Mouse (Mus musculus) ES-E14 (cell line): ENCODE measurements at regions not wholly inside any gene's neighbourhood (a gene's known extent, or its start where the extent isn't known, plus 50 kb on each side); places are given as distances from the start of the nearest gene placed in this dataset.

Source experiments
- DNase-seq: peaks from one replicate; pipeline ENCODE4 v3.0.0-alpha.2; 2013; ENCODE audit warnings: low read depth, low spot score
- H3K27ac ChIP-seq: 2 replicates; pipeline ENCODE4 v1.5.1; 2012; ENCODE audit warnings: low read depth, mild to moderate bottlenecking, low read length, moderate library complexity, mixed read lengths; ENCODE audit not compliant: poor library complexity, insufficient read depth, severe bottlenecking
- H3K36me3 ChIP-seq: 2 replicates; pipeline ENCODE4 v1.6.1; 2012; ENCODE audit warnings: mild to moderate bottlenecking, low read length, moderate library complexity, mixed read lengths; ENCODE audit not compliant: control insufficient read depth, poor library complexity, insufficient read depth, severe bottlenecking
- H3K4me1 ChIP-seq, 2 experiments: fragments of 150-350 bp in 1 of 2; sonication (generic) in 1 of 2; 2 replicates each; pipeline ENCODE4 v1.6.1; 2012; ENCODE audit warnings: low read length in 2 of 2, mild to moderate bottlenecking in 1 of 2, mixed read lengths in 1 of 2; ENCODE audit not compliant: control insufficient read depth in 2 of 2, insufficient read depth in 2 of 2, poor library complexity in 1 of 2
- H3K4me3 ChIP-seq, 2 experiments: fragments of 150-350 bp in 1 of 2; sonication (generic) in 1 of 2; 2 replicates each; pipeline ENCODE4 v1.5.1; 2012; ENCODE audit warnings: low read length in 2 of 2, low read depth in 1 of 2, mild to moderate bottlenecking in 1 of 2, mixed read lengths in 1 of 2; ENCODE audit not compliant: insufficient read depth in 1 of 2, poor library complexity in 1 of 2, severe bottlenecking in 1 of 2
- H3K9ac ChIP-seq: 2 replicates; pipeline ENCODE4 v1.6.1; 2012; ENCODE audit warnings: low read depth, mild to moderate bottlenecking, low read length, mixed read lengths; ENCODE audit not compliant: poor library complexity, insufficient read depth, severe bottlenecking
- H3K9me3 ChIP-seq: fragments of 150-350 bp; sonication (generic); 2 replicates; pipeline ENCODE4 v1.6.1; 2012; ENCODE audit warnings: low read depth, mild to moderate bottlenecking, low read length; ENCODE audit not compliant: control insufficient read depth, insufficient read depth
- CHD2 ChIP-seq: IDR thresholded peaks from 2 replicates; pipeline ENCODE4 v1.6.1; 2014; ENCODE audit warnings: mild to moderate bottlenecking, low read depth, low read length, inconsistent platforms
- HCFC1 ChIP-seq: IDR thresholded peaks from 2 replicates; pipeline ENCODE4 v1.6.1; 2012; ENCODE audit warnings: low read length, inconsistent platforms, borderline replicate concordance; ENCODE audit not compliant: insufficient read depth
- MAFK ChIP-seq: IDR thresholded peaks from 2 replicates; pipeline ENCODE4 v1.6.1; 2014; ENCODE audit warnings: mild to moderate bottlenecking, low read depth, low read length, inconsistent platforms; ENCODE audit not compliant: insufficient read depth
- ZC3H11A ChIP-seq: IDR thresholded peaks from 2 replicates; pipeline ENCODE4 v1.6.1; 2012; ENCODE audit warnings: low read depth, mild to moderate bottlenecking, inconsistent platforms, low read length, borderline replicate concordance
- ZNF384 ChIP-seq: IDR thresholded peaks from 2 replicates; pipeline ENCODE4 v1.6.1; 2012; ENCODE audit warnings: low read depth, low read length, inconsistent platforms
- in situ Hi-C, 2 experiments: fragments of 600-800 bp; cut with MboI; formaldehyde crosslinking; loops; one replicate each; pipeline ENCODE4 v1.15.1; 2025; ENCODE audit warnings: low sequenced_read_pairs in 2 of 2, inconsistent platforms in 1 of 2; ENCODE audit not compliant: unreplicated experiment in 2 of 2

GRCm38 (mm10) chr3:60759046-60759445 lies 243.5 kb upstream of the P2ry1 start:
- no peak overlapping the region for H3K27ac ChIP-seq
- H3K4me3 ChIP-seq: no peak overlapping the region
- H3K4me1 ChIP-seq: no peaks in the 10 kb centered on the region
- DNase-seq: no peak
- TF ChIP-seq HCFC1: no peak
- no peak for TF ChIP-seq ZC3H11A
- TF ChIP-seq MAFK: no peak
- TF ChIP-seq CHD2: no peak
- no peak for TF ChIP-seq ZNF384
- H3K9ac ChIP-seq: no peak overlapping the region
- in situ Hi-C loops: no loop called here
- H3K9me3 ChIP-seq: no peaks in the 10 kb centered on the region
- no peaks in the 10 kb centered on the region for H3K36me3 ChIP-seq

- no peak overlapping the region for H3K9ac ChIP-seq
- in situ Hi-C loops: no loop called here
- H3K36me3 ChIP-seq: no peaks in the 10 kb centered on the region
- DNase-seq: peak; percentile 20
- H3K9me3 ChIP-seq: no peaks in the 10 kb centered on the region
- no peak overlapping the region for H3K4me3 ChIP-seq
- no peak overlapping the region for H3K27ac ChIP-seq
- TF ChIP-seq HCFC1: no peak
- peak; percentile 28; the same call in 1 of the 2 replicates for TF ChIP-seq ZC3H11A
- TF ChIP-seq ZNF384: no peak
- no peaks in the 10 kb centered on the region for H3K4me1 ChIP-seq
These were observed 239.7 kb upstream of the P2ry1 start for GRCm38 (mm10) chr3:60762874-60763273.

GRCm38 (mm10) chr3:60765079-60765478 lies 237.5 kb upstream of the P2ry1 start:
- no peaks in the 10 kb centered on the region for H3K4me1 ChIP-seq
- H3K36me3 ChIP-seq: no peaks in the 10 kb centered on the region
- TF ChIP-seq ZNF384 (no peak), MAFK (no peak), ZC3H11A (no peak), HCFC1 (no peak), CHD2 (no peak)
- no peak for DNase-seq
- no peak overlapping the region for H3K4me3 ChIP-seq
- no peak overlapping the region for H3K27ac ChIP-seq
- in situ Hi-C loops: no loop called here
- no peak overlapping the region for H3K9ac ChIP-seq
- H3K9me3 ChIP-seq: no peaks in the 10 kb centered on the region

GRCm38 (mm10) chr3:60768996-60769395 lies 233.6 kb upstream of the P2ry1 start:
- H3K4me1 ChIP-seq: no peaks in the 10 kb centered on the region
- DNase-seq: no peak
- no peak overlapping the region for H3K4me3 ChIP-seq
- no peaks in the 10 kb centered on the region for H3K9me3 ChIP-seq
- H3K36me3 ChIP-seq: no peaks in the 10 kb centered on the region
- TF ChIP-seq ZNF384: no peak
- no peak for TF ChIP-seq HCFC1
- no peak for TF ChIP-seq ZC3H11A
- no peak for TF ChIP-seq CHD2
- TF ChIP-seq MAFK: no peak
- in situ Hi-C loops: no loop called here
- H3K9ac ChIP-seq: no peak overlapping the region
- no peak overlapping the region for H3K27ac ChIP-seq

- H3K9ac ChIP-seq: no peak overlapping the region
- TF ChIP-seq CHD2: no peak
- TF ChIP-seq ZC3H11A: no peak
- no peak for TF ChIP-seq ZNF384
- TF ChIP-seq MAFK: no peak
- no peak for TF ChIP-seq HCFC1
- no peaks in the 10 kb centered on the region for H3K4me1 ChIP-seq
- in situ Hi-C loops: no loop called here
- H3K27ac ChIP-seq: no peak overlapping the region
- no peaks in the 10 kb centered on the region for H3K9me3 ChIP-seq
- no peak for DNase-seq
- H3K4me3 ChIP-seq: no peak overlapping the region
- H3K36me3 ChIP-seq: no peaks in the 10 kb centered on the region
These were observed 230.7 kb upstream of the P2ry1 start for GRCm38 (mm10) chr3:60771866-60772265.
